Mouse (Mus musculus) liver, embryonic 14.5 days (tissue): ENCODE results near the gene Foxj1.

Experiments
- CTCF ChIP-seq: IDR thresholded peaks from 2 replicates; pipeline ENCODE4 v1.5.1; 2016; ENCODE audit warnings: antibody characterized with exemption, low read depth, control low read depth
- EP300 ChIP-seq: IDR thresholded peaks from 2 replicates; pipeline ENCODE4 v1.6.1; 2016; ENCODE audit warnings: antibody characterized with exemption, low read depth

DNA sequence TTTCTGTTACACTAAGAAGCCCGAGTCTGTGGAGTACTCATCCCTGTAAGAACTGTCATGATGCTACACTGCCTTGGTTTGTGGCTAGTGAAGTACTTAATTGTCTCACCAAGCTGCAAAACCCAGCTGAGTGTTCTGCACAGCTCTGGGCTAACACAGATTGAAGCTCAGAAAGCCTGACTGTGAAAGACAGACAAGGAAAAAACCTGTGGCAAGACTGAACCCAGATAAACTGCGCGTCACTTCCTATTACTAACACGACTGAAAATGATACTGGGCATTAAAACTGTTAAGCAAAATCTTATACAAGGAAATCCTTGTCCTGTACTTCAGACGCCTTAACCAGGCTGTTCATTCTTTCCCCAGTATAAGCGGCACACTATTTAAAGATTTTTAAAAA is 44.3 kb upstream of the Foxj1 start:
- TF ChIP-seq EP300, result no peak
- TF ChIP-seq CTCF, result no peak
